Comparison of ENCODE assay signal across 7 mouse cellular contexts in the genomic region with DNA sequence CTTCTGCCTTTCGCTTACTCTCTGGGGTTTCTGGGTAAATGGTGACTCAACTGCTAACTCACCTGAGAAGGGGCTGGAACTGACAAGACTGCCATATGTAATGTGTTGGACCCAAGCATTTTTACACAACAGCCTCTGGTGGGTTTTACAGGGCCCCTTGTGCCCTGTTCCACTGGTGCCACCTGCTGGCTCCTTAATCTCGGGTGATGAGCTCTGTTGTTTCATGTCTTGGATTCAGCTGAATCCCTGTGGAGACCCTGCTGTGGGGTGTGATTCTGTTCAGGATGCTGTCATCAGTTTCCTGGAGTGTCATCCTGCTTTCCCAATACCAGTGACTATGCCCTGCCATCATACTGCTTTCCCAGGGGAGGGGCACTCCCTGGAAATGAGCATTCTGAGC. TPM values are rescaled to one million over a fixed set of nuclear protein-coding genes. Genes with fewer than 3 reads are reported as not detected.
DNase-seq lines count a peak whose midpoint lies in the region; TF ChIP-seq lines count a peak whose summit lies in the region.

No protein-coding gene starts in this region.

- H3K27ac ChIP-seq in kidney, adult 2 months (ENCODE audit: insufficient read depth, low read depth, low read length): no peak overlapping the region

- WGBS in kidney, adult 2 months: 51% methylated on average over 2 of the region's 2 CpGs

- no peaks in the 10 kb centered on the region for H3K36me3 ChIP-seq in kidney, adult 2 months (ENCODE audit: control insufficient read depth, insufficient read depth, low read length)

- H3K4me1 ChIP-seq in kidney, adult 2 months (ENCODE audit: control insufficient read depth, insufficient read depth, low read length): no peaks in the 10 kb centered on the region

- no peak for TF ChIP-seq POLR2A in kidney, adult 2 months (IDR thresholded peaks at IDR 0.05; ENCODE audit: low read depth, low read length)

- DNase-seq in kidney, adult 2 months: peak; percentile 17
- no peak for DNase-seq in kidney, adult 8-10 months
- peak; percentile 56 for DNase-seq in 3T3-L1 (ENCODE audit: low read depth, low spot score)
- DNase-seq in B cell, adult 2 months: peak; percentile 10 to 34
- DNase-seq in embryo, embryonic 11.5 days (ENCODE audit: low read depth, low spot score): peak; percentile 7
- peak; percentile 27 for DNase-seq in retina, postnatal 1 day
- no peak for DNase-seq in cerebellum, postnatal 4 days (ENCODE audit: low spot score in 2 of 2)

- H3K4me3 ChIP-seq in kidney, adult 2 months (ENCODE audit: insufficient read depth, low read depth, low read length): no peak overlapping the region

- no peaks in the 10 kb centered on the region for H3K27me3 ChIP-seq in kidney, adult 2 months (replicated peaks; ENCODE audit: control insufficient read depth, insufficient read depth, low read length)

- peak; percentile 48 for TF ChIP-seq CTCF in kidney, adult 2 months (conservative IDR thresholded peaks at IDR 0.05; ENCODE audit: insufficient read depth, insufficient read length, low read depth, low read length)

RNA-seq across cellular contexts. Expression of gene Pilrb2, which starts 6.2 kb away (rescaled TPM):
- 1.3 and 2.3 TPM in 2 replicates for polyA plus RNA-seq in kidney, adult 2 months (2012; rRNA removed)

RNA-seq across cellular contexts. Expression of gene Pilrb1, which starts 20.0 kb away (rescaled TPM):
- polyA plus RNA-seq in kidney, adult 2 months (2012; rRNA removed): 1.3 and 1.5 TPM in 2 replicates

RNA-seq across cellular contexts. Expression of gene Pilra, which starts 41.8 kb away (rescaled TPM):
- polyA plus RNA-seq in kidney, adult 2 months (2012; rRNA removed): 1.5 and 2.5 TPM in 2 replicates

RNA-seq across cellular contexts. Expression of gene Cyp3a13, which starts 43.6 kb away (rescaled TPM):
- polyA plus RNA-seq in kidney, adult 2 months (2012; rRNA removed): 0.22 and 0.31 TPM in 2 replicates

Comparison
In these comparisons a context has a peak if more than half of its experiments do, and no peak if none do; other contexts are left out.
1. DNase-seq: peak in kidney, adult 2 months (single experiment), 3T3-L1 (single experiment), B cell, adult 2 months (2 of 2), embryo, embryonic 11.5 days (single experiment) and retina, postnatal 1 day (single experiment); none in kidney, adult 8-10 months (0 of 2) and cerebellum, postnatal 4 days (0 of 2).